Mouse (Mus musculus) neural tube, embryonic 14.5 days (tissue): Measurements from ENCODE around the gene Ano5. TPM values are rescaled to one million over a fixed set of nuclear protein-coding genes. Genes with fewer than 3 reads are reported as not detected.
A peak's percentile ranks its signal among the peaks of the same experiment; 100 is the strongest.

Source experiments
- ATAC-seq: fragments of 200-750 bp; cut with Nextera tagmentation; 2 replicates; pipeline ENCODE4 v1.8.0; 2017; ENCODE audit warnings: low read depth, mild to moderate bottlenecking, moderate TSS enrichment, moderate library complexity
- H3K27ac ChIP-seq: fragments of 300-500 bp; sonication (generic); 2 replicates; pipeline ENCODE4 v1.5.1; 2014; ENCODE audit warnings: low read depth, mild to moderate bottlenecking, control low read depth, low read length, moderate library complexity, mixed read lengths
- H3K27me3 ChIP-seq: fragments of 300-500 bp; sonication (generic); 2 replicates; pipeline ENCODE4 v1.6.1; 2014; ENCODE audit warnings: low read length; ENCODE audit not compliant: control insufficient read depth, insufficient read depth
- H3K36me3 ChIP-seq: fragments of 300-500 bp; sonication (generic); 2 replicates; pipeline ENCODE4 v1.6.1; 2014; ENCODE audit warnings: low read length, mixed read lengths; ENCODE audit not compliant: control insufficient read depth, insufficient read depth
- H3K4me1 ChIP-seq: fragments of 300-500 bp; sonication (generic); 2 replicates; pipeline ENCODE4 v1.6.1; 2014; ENCODE audit warnings: low read length; ENCODE audit not compliant: control insufficient read depth, insufficient read depth
- H3K4me2 ChIP-seq: fragments of 300-500 bp; sonication (generic); 2 replicates; pipeline ENCODE4 v1.6.1; 2014; ENCODE audit warnings: mild to moderate bottlenecking, low read depth, low read length, control low read depth
- H3K4me3 ChIP-seq: fragments of 300-500 bp; sonication (generic); 2 replicates; pipeline ENCODE4 v1.5.1; 2014; ENCODE audit warnings: low read depth, low read length, control low read depth, mixed read lengths
- H3K9ac ChIP-seq: fragments of 300-500 bp; sonication (generic); replicated peaks from 2 replicates; pipeline ENCODE4 v1.6.1; 2014; ENCODE audit warnings: low read depth, mild to moderate bottlenecking, control low read depth, low read length, mixed read lengths
- H3K9me3 ChIP-seq: fragments of 300-500 bp; sonication (generic); 2 replicates; pipeline ENCODE4 v1.6.1; 2016; ENCODE audit warnings: low read length; ENCODE audit not compliant: control insufficient read depth
- WGBS: fragments of 180-500 bp; shearing (Covaris S2); extraction: QIAGEN DNeasy Blood & Tissue Kit; methylation state at CpG from one replicate; pipeline ENCODE4 v1.1.7; 2014; 5-methylcytosine and 5-hydroxymethylcytosine counted together
- polyA plus RNA-seq: library from polyadenylated mRNA; unstranded; fragments of >200 nt; fragmentation: Nextera tagmentation; extraction: Ambion mirVana; gene quantifications from 2 replicates; pipeline ENCODE4 v1.2.1, GENCODE M21; 2014

Gene Ano5
- polyA plus RNA-seq, 1 experiment from 2014 or later: 1.7 TPM

GRCm38 (mm10) chr7:51617941-51618340 is 107.1 kb downstream of the Ano5 start:
- Histone ChIP-seq H3K4me1 (no peaks in the 10 kb centered on the region), H3K9me3 (no peaks in the 10 kb centered on the region), H3K27ac (peak overlapping the region; percentile 57; the same call in 1 of the 2 replicates), H3K4me3 (no peak overlapping the region), H3K9ac (no peak overlapping the region), H3K4me2 (no peak overlapping the region; the same call in 1 of the 2 replicates), H3K27me3 (no peaks in the 10 kb centered on the region; the same call in 1 of the 2 replicates), H3K36me3 (no peaks in the 10 kb centered on the region)
- no peak for ATAC-seq

- 23% methylated on average over 2 of the region's 2 CpGs for WGBS
- ATAC-seq: no peak
- Histone ChIP-seq H3K4me3 (no peak overlapping the region), H3K9me3 (no peaks in the 10 kb centered on the region), H3K36me3 (no peaks in the 10 kb centered on the region), H3K27ac (peak overlapping the region; percentile 48; the same call in 1 of the 2 replicates), H3K9ac (no peak overlapping the region), H3K27me3 (peaks cover under 1% of the 10 kb centered on the region; the same call in 1 of the 2 replicates), H3K4me1 (no peaks in the 10 kb centered on the region), H3K4me2 (no peak overlapping the region)
Observed at GRCm38 (mm10) chr7:51618412-51618811, 107.6 kb downstream of the Ano5 start.

- Histone ChIP-seq H3K9me3 (no peaks in the 10 kb centered on the region), H3K27me3 (peaks cover 6% of the 10 kb centered on the region; the same call in 1 of the 2 replicates), H3K4me3 (no peak overlapping the region), H3K4me2 (peak overlapping the region; percentile 32), H3K36me3 (no peaks in the 10 kb centered on the region), H3K27ac (0 out of 2 replicates have a peak overlapping the region, but pooled peaks have one; percentile 29), H3K9ac (no peak overlapping the region), H3K4me1 (no peaks in the 10 kb centered on the region)
- ATAC-seq: no peak
- WGBS: 44% methylated on average over 1 of the region's 1 CpGs
Observed at GRCm38 (mm10) chr7:51619977-51620376, 109.1 kb downstream of the Ano5 start.

GRCm38 (mm10) chr7:51621694-51622145 is 110.9 kb downstream of the Ano5 start, which contains the start of gene Slc17a6:
TSS of gene Slc17a6 (plus strand) at chr7:51622006.
- peaks cover 6% of the 10 kb centered on the region; the same call in 1 of the 2 replicates for H3K27me3 ChIP-seq
- under 1% methylated on average over 23 of the region's 23 CpGs for WGBS

GRCm38 (mm10) chr7:51622196-51622595 is 111.4 kb downstream of the Ano5 start:
- Histone ChIP-seq H3K4me3 (peak overlapping the region; percentile 48), H3K36me3 (no peaks in the 10 kb centered on the region), H3K9ac (peak overlapping the region; percentile 61), H3K4me2 (peak overlapping the region; percentile 42), H3K27ac (peak overlapping the region; percentile 88), H3K4me1 (no peaks in the 10 kb centered on the region), H3K9me3 (no peaks in the 10 kb centered on the region), H3K27me3 (peaks cover 6% of the 10 kb centered on the region; the same call in 1 of the 2 replicates)
- WGBS: under 1% methylated on average over 18 of the region's 18 CpGs
- ATAC-seq: peak; percentile 45; the same call in 1 of the 2 replicates

More at GRCm38 (mm10) chr7:51621694-51622145, 110.9 kb downstream of the Ano5 start, which contains the start of gene Slc17a6:
- Histone ChIP-seq H3K9me3 (no peaks in the 10 kb centered on the region), H3K4me1 (no peaks in the 10 kb centered on the region), H3K9ac (peak within 1 kb of the TSS; percentile 61), H3K4me2 (peak within 1 kb of the TSS; percentile 42), H3K36me3 (no peaks in the 10 kb centered on the region), H3K27ac (peak within 1 kb of the TSS; percentile 88), H3K4me3 (peak within 1 kb of the TSS; percentile 48)
- ATAC-seq: peak; percentile 59

GRCm38 (mm10) chr7:51622666-51623065 is 111.8 kb downstream of the Ano5 start:
- ATAC-seq: no peak
- H3K9me3 ChIP-seq: no peaks in the 10 kb centered on the region
- 1% methylated on average over 5 of the region's 5 CpGs for WGBS

GRCm38 (mm10) chr7:51624336-51624897 is 113.6 kb downstream of the Ano5 start:
- 2% methylated on average over 4 of the region's 4 CpGs for WGBS
- Histone ChIP-seq H3K9ac (peak overlapping the region; percentile 89), H3K4me1 (no peaks in the 10 kb centered on the region), H3K36me3 (no peaks in the 10 kb centered on the region), H3K27ac (peak overlapping the region; percentile 97), H3K4me3 (peak overlapping the region; percentile 48), H3K27me3 (peaks cover 8% of the 10 kb centered on the region), H3K4me2 (peak overlapping the region; percentile 79), H3K9me3 (no peaks in the 10 kb centered on the region)
- peak; percentile 51 for ATAC-seq

More at GRCm38 (mm10) chr7:51622666-51623065, 111.8 kb downstream of the Ano5 start:
- H3K27ac ChIP-seq: peak overlapping the region; percentile 88
- no peaks in the 10 kb centered on the region for H3K4me1 ChIP-seq
- H3K4me3 ChIP-seq: peak overlapping the region; percentile 48
- H3K4me2 ChIP-seq: no peak overlapping the region
- H3K27me3 ChIP-seq: peaks cover 6% of the 10 kb centered on the region; the same call in 1 of the 2 replicates
- peak overlapping the region; percentile 61 for H3K9ac ChIP-seq
- no peaks in the 10 kb centered on the region for H3K36me3 ChIP-seq

GRCm38 (mm10) chr7:51625161-51625560 is 114.3 kb downstream of the Ano5 start:
- peak overlapping the region; percentile 97 for H3K27ac ChIP-seq
- under 1% methylated on average over 23 of the region's 23 CpGs for WGBS
- H3K4me2 ChIP-seq: peak overlapping the region; percentile 79
- no peaks in the 10 kb centered on the region for H3K9me3 ChIP-seq
- peak overlapping the region; percentile 48 for H3K4me3 ChIP-seq
- peaks cover 8% of the 10 kb centered on the region for H3K27me3 ChIP-seq
- no peaks in the 10 kb centered on the region for H3K4me1 ChIP-seq
- ATAC-seq: 0 out of 2 replicates have a peak, but pooled peaks have one; percentile 1
- H3K36me3 ChIP-seq: no peaks in the 10 kb centered on the region
- H3K9ac ChIP-seq: peak overlapping the region; percentile 89

GRCm38 (mm10) chr7:51625591-51626255 is 114.9 kb downstream of the Ano5 start:
- peak overlapping the region; percentile 79 for H3K4me2 ChIP-seq
- no peak for ATAC-seq
- H3K27me3 ChIP-seq: peaks cover 8% of the 10 kb centered on the region
- peak overlapping the region; percentile 48 for H3K4me3 ChIP-seq
- H3K9me3 ChIP-seq: no peaks in the 10 kb centered on the region
- H3K9ac ChIP-seq: peak overlapping the region; percentile 89
- H3K36me3 ChIP-seq: no peaks in the 10 kb centered on the region
- no peaks in the 10 kb centered on the region for H3K4me1 ChIP-seq
- peak overlapping the region; percentile 97 for H3K27ac ChIP-seq
- 2% methylated on average over 11 of the region's 11 CpGs for WGBS
